Comparison of ENCODE assay signal across 12 mouse cellular contexts in genomic region chr15:85272988-85273387, GRCm38 (mm10).
DNase-seq lines count a peak whose midpoint lies in the region; ATAC-seq lines count a peak whose summit lies in the region.
"Had no signal": no experiment of that assay in that cellular context is flagged by ENCODE, and none has a peak within 500 bp of the region (broad histone marks: within the 10 kb centered on the region; RNA-seq: fewer than 3 reads in every experiment).

No protein-coding gene starts in this region.

- DNase-seq in forebrain, embryonic 11.5 days (ENCODE audit: low spot score), result peak; percentile 64
- peak; percentile 47 for DNase-seq in kidney, postnatal 10 days
- DNase-seq in kidney, adult 8-10 months, result no peak
- DNase-seq in retina, postnatal 1 day, result peak; percentile 71
- no peak for DNase-seq in retina, embryonic 14.5 days (ENCODE audit: low spot score)
- peak; percentile 44 to 57 for DNase-seq in urinary bladder, postnatal 36 days (ENCODE audit: low spot score in 2 of 2)
- DNase-seq: cerebellum, postnatal 25 days; lung, adult 18-20 months; thymus, postnatal 4 days had no signal

- H3K27me3 ChIP-seq in forebrain, embryonic 11.5 days (ENCODE audit: control insufficient read depth, insufficient read depth, low read length), result no peaks in the 10 kb centered on the region
- no peaks in the 10 kb centered on the region for H3K27me3 ChIP-seq in forebrain, embryonic 16.5 days (replicated peaks; ENCODE audit: control insufficient read depth, insufficient read depth, low read length)

- H3K4me2 ChIP-seq in forebrain, embryonic 11.5 days (ENCODE audit: low read depth, low read length, severe bottlenecking), result 0 out of 2 replicates have a peak overlapping the region, but pooled peaks have one; percentile 5
- H3K4me2 ChIP-seq in forebrain, embryonic 16.5 days (ENCODE audit: low read length), result no peak overlapping the region
- H3K4me2 ChIP-seq: hindbrain, embryonic 14.5 days had no signal

- peaks cover 5% of the 10 kb centered on the region; the same call in 1 of the 2 replicates for H3K4me1 ChIP-seq in forebrain, embryonic 11.5 days (replicated peaks; ENCODE audit: control insufficient read depth, insufficient read depth, low read length)
- peaks cover 4% of the 10 kb centered on the region for H3K4me1 ChIP-seq in forebrain, embryonic 16.5 days (replicated peaks; ENCODE audit: control insufficient read depth, insufficient read depth, low read length)

- H3K4me3 ChIP-seq in forebrain, embryonic 11.5 days (ENCODE audit: low read depth, low read length), result no peak overlapping the region
- no peak overlapping the region for H3K4me3 ChIP-seq in forebrain, embryonic 16.5 days (replicated peaks; ENCODE audit: low read length)

- ATAC-seq in forebrain, embryonic 11.5 days (replicated peaks; ENCODE audit: low FRiP score), result no peak
- no peak for ATAC-seq in forebrain, embryonic 16.5 days
- ATAC-seq in activated CD4-positive, CD25-positive, alpha-beta regulatory T cell, adult 4 months, result no peak

- 31% methylated on average over 11 of the region's 11 CpGs for WGBS in forebrain, embryonic 11.5 days
- WGBS in forebrain, embryonic 16.5 days, result 16% methylated on average over 11 of the region's 11 CpGs

- no peaks in the 10 kb centered on the region for H3K9me3 ChIP-seq in forebrain, embryonic 11.5 days (ENCODE audit: control insufficient read depth, low read length)
- H3K9me3 ChIP-seq in forebrain, embryonic 16.5 days (ENCODE audit: control insufficient read depth, low read length), result no peaks in the 10 kb centered on the region

- no peak overlapping the region for H3K27ac ChIP-seq in forebrain, embryonic 11.5 days (ENCODE audit: low read depth, low read length)
- H3K27ac ChIP-seq in forebrain, embryonic 16.5 days (ENCODE audit: low read length), result no peak overlapping the region
- H3K27ac ChIP-seq: hindbrain, embryonic 14.5 days had no signal

- H3K9ac ChIP-seq in forebrain, embryonic 11.5 days (ENCODE audit: low read length), result no peak overlapping the region
- H3K9ac ChIP-seq in forebrain, embryonic 16.5 days (replicated peaks; ENCODE audit: low read depth, low read length), result no peak overlapping the region
- H3K9ac ChIP-seq: hindbrain, embryonic 14.5 days had no signal

- H3K36me3 ChIP-seq in forebrain, embryonic 11.5 days (ENCODE audit: control insufficient read depth, insufficient read depth, low read length), result no peaks in the 10 kb centered on the region
- no peaks in the 10 kb centered on the region for H3K36me3 ChIP-seq in forebrain, embryonic 16.5 days (ENCODE audit: control insufficient read depth, insufficient read depth)

Comparison
In these comparisons a context has a peak if more than half of its experiments do, and no peak if none do; other contexts are left out.
1. DNase-seq: peak in forebrain, embryonic 11.5 days (single experiment), kidney, postnatal 10 days (single experiment), retina, postnatal 1 day (single experiment) and urinary bladder, postnatal 36 days (2 of 2); none in kidney, adult 8-10 months (0 of 2) and retina, embryonic 14.5 days (single experiment).